In genomic region chr3:143732966-143733725, GRCm38 (mm10) we compare ENCODE assay signal across 14 mouse cellular contexts.
DNase-seq lines count a peak whose midpoint lies in the region; TF ChIP-seq lines count a peak whose summit lies in the region.
"Had no signal": no experiment of that assay in that cellular context is flagged by ENCODE, and none has a peak within 500 bp of the region (broad histone marks: within the 10 kb centered on the region; RNA-seq: fewer than 3 reads in every experiment).

No protein-coding gene starts in this region.

- peak; percentile 27 for DNase-seq in gastrocnemius, adult 2 months
- DNase-seq in gastrocnemius, postnatal 4 days (ENCODE audit: low spot score in 2 of 2): no peak
- DNase-seq in kidney, postnatal 10 days: peak; percentile 66
- DNase-seq in kidney, adult 9 months: no peak
- DNase-seq in gastrocnemius, postnatal 14 days: peak; percentile 12
- DNase-seq in skeletal muscle tissue, adult 2 months (ENCODE audit: low read depth, low spot score): peak; percentile 7
- no peak for DNase-seq in embryo, embryonic 10 days (ENCODE audit: low spot score)
- DNase-seq: cerebellum, postnatal 14 days; lung, embryonic 14.5 days; thymus, postnatal 25 days had no signal

- no peak for TF ChIP-seq CTCF in gastrocnemius, adult 2 months (IDR thresholded peaks at IDR 0.05)

- intact Hi-C loops in gastrocnemius, adult 2 months (cut with DNase I): no loop called here
- intact Hi-C loops in gastrocnemius, postnatal 14 days (cut with DNase I; ENCODE audit: low total_unique reads): no loop called here

- H3K27ac ChIP-seq in gastrocnemius, adult 2 months: no peak overlapping the region
- H3K27ac ChIP-seq: hindbrain, embryonic 15.5 days; kidney, postnatal 0 days; midbrain, embryonic 15.5 days; stomach, postnatal 0 days had no signal

- no peak overlapping the region for H3K4me3 ChIP-seq in gastrocnemius, adult 2 months
- H3K4me3 ChIP-seq: hindbrain, embryonic 15.5 days; midbrain, embryonic 15.5 days had no signal

Comparison
In these comparisons a context has a peak if more than half of its experiments do, and no peak if none do; other contexts are left out.
1. DNase-seq: peak in gastrocnemius, adult 2 months (single experiment), kidney, postnatal 10 days (single experiment), gastrocnemius, postnatal 14 days (single experiment) and skeletal muscle tissue, adult 2 months (single experiment); none in gastrocnemius, postnatal 4 days (0 of 2), kidney, adult 9 months (single experiment) and embryo, embryonic 10 days (single experiment).